Mouse (Mus musculus): ENCODE results near the gene Camta1. TPM values are rescaled to one million over a fixed set of nuclear protein-coding genes. Genes with fewer than 3 reads are reported as not detected.

Camta1 gene
- polyA plus RNA-seq, 1 experiment from 2014 or later, result 86.8 TPM

DNA sequence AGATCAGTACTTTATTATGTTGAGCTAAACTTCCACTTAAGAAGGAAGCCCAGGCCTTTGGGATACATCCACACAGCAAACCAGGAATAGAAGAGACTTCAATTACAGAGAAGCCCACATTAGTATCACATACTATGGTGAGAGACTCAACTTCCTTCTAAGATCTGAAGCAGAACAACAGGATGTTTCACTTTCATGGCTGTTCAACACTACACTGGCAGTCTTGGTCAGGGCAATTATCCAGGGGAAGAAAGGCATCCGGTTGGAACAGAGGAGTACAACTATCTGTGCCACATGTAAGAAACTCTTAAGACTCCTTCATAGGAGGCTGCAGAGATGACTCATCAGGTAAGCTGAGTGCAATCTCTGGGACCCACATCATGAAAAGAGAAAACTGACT is 810.5 kb downstream of the Camta1 start:
- no peak overlapping the region for H3K4me2 ChIP-seq (replicated peaks; ENCODE audit: low read depth, low read length)
- H3K36me3 ChIP-seq (ENCODE audit: control insufficient read depth, insufficient read depth, low read length), result peaks cover 30% of the 10 kb centered on the region
- H3K27ac ChIP-seq (ENCODE audit: low read length), result no peak overlapping the region
- no peak for ATAC-seq (ENCODE audit: insufficient number of reproducible peaks, insufficient read depth, low FRiP score, low read depth)
- H3K4me1 ChIP-seq (ENCODE audit: control insufficient read depth, insufficient read depth, low read length), result no peaks in the 10 kb centered on the region
- H3K9me3 ChIP-seq (ENCODE audit: control insufficient read depth, low read depth, low read length), result no peaks in the 10 kb centered on the region
- no peak overlapping the region for H3K9ac ChIP-seq (replicated peaks; ENCODE audit: low read depth, low read length)
- no peaks in the 10 kb centered on the region for H3K27me3 ChIP-seq (ENCODE audit: control insufficient read depth, insufficient read depth, low read length)
- 87% methylated on average over 1 of the region's 1 CpGs for WGBS
- H3K4me3 ChIP-seq (ENCODE audit: low read depth, low read length), result no peak overlapping the region

DNA sequence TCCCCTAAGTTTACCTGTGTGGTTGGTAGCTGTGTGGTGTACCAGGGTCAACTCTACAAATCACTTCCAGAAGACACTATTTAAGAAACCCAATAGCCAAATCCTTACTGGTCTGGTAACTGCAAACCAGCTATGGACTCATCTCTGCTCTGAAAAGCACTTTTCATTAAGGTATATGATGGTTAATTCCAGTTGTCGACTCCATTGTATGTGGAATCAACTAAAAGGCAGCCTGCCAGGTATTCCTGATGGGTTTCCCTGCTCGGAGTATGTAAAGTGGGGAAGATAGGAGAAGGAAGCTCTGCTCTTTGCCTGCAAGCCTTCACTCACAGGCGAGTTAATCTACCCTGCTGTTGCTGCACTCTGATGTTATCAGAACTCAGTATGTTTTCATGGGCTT is 815.2 kb downstream of the Camta1 start:
- no peaks in the 10 kb centered on the region for H3K27me3 ChIP-seq (ENCODE audit: control insufficient read depth, insufficient read depth, low read length)
- no peak for ATAC-seq (ENCODE audit: insufficient number of reproducible peaks, insufficient read depth, low FRiP score, low read depth)
- H3K9ac ChIP-seq (replicated peaks; ENCODE audit: low read depth, low read length), result no peak overlapping the region
- 85% methylated on average over 3 of the region's 3 CpGs for WGBS
- peaks cover 24% of the 10 kb centered on the region for H3K36me3 ChIP-seq (ENCODE audit: control insufficient read depth, insufficient read depth, low read length)
- no peak overlapping the region for H3K27ac ChIP-seq (ENCODE audit: low read length)
- H3K4me3 ChIP-seq (ENCODE audit: low read depth, low read length), result no peak overlapping the region
- peaks cover 8% of the 10 kb centered on the region; the same call in 1 of the 2 replicates for H3K4me1 ChIP-seq (ENCODE audit: control insufficient read depth, insufficient read depth, low read length)
- H3K9me3 ChIP-seq (ENCODE audit: control insufficient read depth, low read depth, low read length), result no peaks in the 10 kb centered on the region
- H3K4me2 ChIP-seq (replicated peaks; ENCODE audit: low read depth, low read length), result no peak overlapping the region

- Histone ChIP-seq H3K27ac (ENCODE audit: low read length) (no peak overlapping the region), H3K27me3 (ENCODE audit: control insufficient read depth, insufficient read depth, low read length) (no peaks in the 10 kb centered on the region), H3K4me3 (ENCODE audit: low read depth, low read length) (peak overlapping the region; percentile 53), H3K9ac (replicated peaks; ENCODE audit: low read depth, low read length) (no peak overlapping the region), H3K9me3 (ENCODE audit: control insufficient read depth, low read depth, low read length) (no peaks in the 10 kb centered on the region), H3K4me1 (ENCODE audit: control insufficient read depth, insufficient read depth, low read length) (peaks cover 8% of the 10 kb centered on the region; the same call in 1 of the 2 replicates), H3K36me3 (ENCODE audit: control insufficient read depth, insufficient read depth, low read length) (peaks cover 19% of the 10 kb centered on the region), H3K4me2 (replicated peaks; ENCODE audit: low read depth, low read length) (peak overlapping the region; percentile 100)
- WGBS, result 3% methylated on average over 21 of the region's 21 CpGs
- ATAC-seq (ENCODE audit: insufficient number of reproducible peaks, insufficient read depth, low FRiP score, low read depth), result no peak
Observed at GRCm38 (mm10) chr4:151044944-151045570, 816.6 kb downstream of the Camta1 start.

DNA sequence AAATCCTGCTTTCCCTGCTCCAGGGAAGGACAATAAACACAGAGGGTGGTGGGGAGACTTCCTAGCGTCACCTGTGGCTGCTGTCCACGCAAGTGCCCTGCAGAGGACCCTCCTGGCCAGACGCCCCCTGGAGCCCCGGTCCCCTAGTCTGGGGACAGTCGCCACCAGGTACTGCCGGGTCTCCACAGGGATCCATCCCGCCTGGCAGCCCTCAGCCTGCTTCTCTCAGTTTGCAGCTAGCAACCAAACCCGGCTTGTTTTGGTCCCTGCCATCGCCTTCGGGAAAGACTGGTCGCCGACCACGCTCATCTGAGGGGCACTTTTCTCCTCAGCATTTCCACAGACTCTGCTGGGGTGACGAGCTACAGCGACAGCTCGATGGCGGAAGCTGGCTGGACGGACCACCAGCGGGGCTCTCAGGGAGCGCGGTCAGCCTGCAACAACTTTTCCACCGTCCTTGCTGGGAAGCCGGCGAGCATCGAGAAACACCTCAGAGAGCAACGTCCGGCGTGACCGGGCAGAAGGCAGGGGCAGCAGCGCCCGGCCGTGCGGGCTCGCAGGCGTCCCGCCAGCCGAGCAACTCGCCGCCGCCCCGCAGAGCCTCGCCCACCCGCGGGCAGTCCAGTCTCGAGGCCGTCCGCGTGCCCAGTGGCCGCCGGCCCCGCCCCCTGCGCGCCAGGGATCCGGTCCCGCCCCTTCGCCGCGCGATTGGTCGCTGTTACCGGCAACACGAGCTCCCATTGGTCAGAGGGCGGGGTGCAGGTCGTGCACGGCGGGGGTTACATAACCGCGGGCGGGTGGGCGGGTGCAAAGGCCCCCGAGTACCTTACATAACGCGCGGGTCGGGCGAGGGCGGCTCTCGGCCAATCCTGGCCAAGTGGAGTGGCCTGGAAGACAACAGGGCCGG is 817.4 kb downstream of the Camta1 start, which contains the start of gene Per3:
Gene Per3 (minus strand): TSS at position 629 of the 907 bp plus-strand sequence.
- WGBS, result 1% methylated on average over 72 of the region's 79 CpGs
- Histone ChIP-seq H3K27ac (ENCODE audit: low read length) (peak within 1 kb of the TSS; percentile 36), H3K27me3 (ENCODE audit: control insufficient read depth, insufficient read depth, low read length) (no peaks in the 10 kb centered on the region), H3K9me3 (ENCODE audit: control insufficient read depth, low read depth, low read length) (no peaks in the 10 kb centered on the region), H3K9ac (replicated peaks; ENCODE audit: low read depth, low read length) (peak within 1 kb of the TSS; percentile 53), H3K4me1 (ENCODE audit: control insufficient read depth, insufficient read depth, low read length) (peaks cover 8% of the 10 kb centered on the region; the same call in 1 of the 2 replicates), H3K4me3 (ENCODE audit: low read depth, low read length) (peak within 1 kb of the TSS; percentile 53), H3K36me3 (ENCODE audit: control insufficient read depth, insufficient read depth, low read length) (peaks cover 14% of the 10 kb centered on the region), H3K4me2 (replicated peaks; ENCODE audit: low read depth, low read length) (peak within 1 kb of the TSS; percentile 100)
- peak; percentile 98 for ATAC-seq (ENCODE audit: insufficient number of reproducible peaks, insufficient read depth, low FRiP score, low read depth)

GRCm38 (mm10) chr4:151043281-151043680 is 818.4 kb downstream of the Camta1 start:
- Histone ChIP-seq H3K4me1 (ENCODE audit: control insufficient read depth, insufficient read depth, low read length) (peaks cover 8% of the 10 kb centered on the region; the same call in 1 of the 2 replicates), H3K27ac (ENCODE audit: low read length) (no peak overlapping the region), H3K36me3 (ENCODE audit: control insufficient read depth, insufficient read depth, low read length) (peaks cover 3% of the 10 kb centered on the region; the same call in 1 of the 2 replicates), H3K27me3 (ENCODE audit: control insufficient read depth, insufficient read depth, low read length) (no peaks in the 10 kb centered on the region), H3K4me2 (replicated peaks; ENCODE audit: low read depth, low read length) (peak overlapping the region; percentile 100), H3K9ac (replicated peaks; ENCODE audit: low read depth, low read length) (no peak overlapping the region), H3K4me3 (ENCODE audit: low read depth, low read length) (peak overlapping the region; percentile 53), H3K9me3 (ENCODE audit: control insufficient read depth, low read depth, low read length) (no peaks in the 10 kb centered on the region)
- no peak for ATAC-seq (ENCODE audit: insufficient number of reproducible peaks, insufficient read depth, low FRiP score, low read depth)
- WGBS, result 33% methylated on average over 5 of the region's 5 CpGs

- Histone ChIP-seq H3K27me3 (ENCODE audit: control insufficient read depth, insufficient read depth, low read length) (no peaks in the 10 kb centered on the region), H3K9ac (replicated peaks; ENCODE audit: low read depth, low read length) (no peak overlapping the region), H3K4me1 (ENCODE audit: control insufficient read depth, insufficient read depth, low read length) (peaks cover 8% of the 10 kb centered on the region; the same call in 1 of the 2 replicates), H3K4me2 (replicated peaks; ENCODE audit: low read depth, low read length) (no peak overlapping the region), H3K27ac (ENCODE audit: low read length) (no peak overlapping the region), H3K36me3 (ENCODE audit: control insufficient read depth, insufficient read depth, low read length) (no peaks in the 10 kb centered on the region), H3K9me3 (ENCODE audit: control insufficient read depth, low read depth, low read length) (no peaks in the 10 kb centered on the region), H3K4me3 (ENCODE audit: low read depth, low read length) (no peak overlapping the region)
- 83% methylated on average over 5 of the region's 5 CpGs for WGBS
- no peak for ATAC-seq (ENCODE audit: insufficient number of reproducible peaks, insufficient read depth, low FRiP score, low read depth)
Observed at GRCm38 (mm10) chr4:151041506-151041905, 820.2 kb downstream of the Camta1 start.

DNA sequence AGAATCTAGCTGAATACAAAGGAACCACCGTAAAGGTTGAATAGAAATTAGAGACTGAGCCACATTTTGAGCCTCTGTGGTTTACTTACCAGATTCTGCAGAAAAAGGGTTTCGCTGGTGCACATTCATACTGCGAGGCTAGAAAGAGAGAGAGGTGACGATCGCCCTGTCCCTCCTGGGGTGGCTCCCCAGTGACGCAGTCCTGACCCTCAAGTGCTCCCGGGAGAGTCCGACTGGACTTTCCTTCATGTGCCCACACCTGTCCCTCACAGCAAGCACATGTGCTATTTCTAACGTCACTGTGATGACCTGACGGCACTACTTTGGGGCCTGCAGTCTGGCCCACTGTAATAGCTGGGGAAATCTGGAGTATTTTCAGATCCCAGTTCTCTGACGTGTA is 823.9 kb downstream of the Camta1 start:
- no peak overlapping the region for H3K4me3 ChIP-seq (ENCODE audit: low read depth, low read length)
- no peaks in the 10 kb centered on the region for H3K4me1 ChIP-seq (ENCODE audit: control insufficient read depth, insufficient read depth, low read length)
- H3K27me3 ChIP-seq (ENCODE audit: control insufficient read depth, insufficient read depth, low read length), result no peaks in the 10 kb centered on the region
- no peak overlapping the region for H3K9ac ChIP-seq (replicated peaks; ENCODE audit: low read depth, low read length)
- no peaks in the 10 kb centered on the region for H3K36me3 ChIP-seq (ENCODE audit: control insufficient read depth, insufficient read depth, low read length)
- 95% methylated on average over 11 of the region's 11 CpGs for WGBS
- H3K4me2 ChIP-seq (replicated peaks; ENCODE audit: low read depth, low read length), result no peak overlapping the region
- no peaks in the 10 kb centered on the region for H3K9me3 ChIP-seq (ENCODE audit: control insufficient read depth, low read depth, low read length)
- no peak overlapping the region for H3K27ac ChIP-seq (ENCODE audit: low read length)
- no peak for ATAC-seq (ENCODE audit: insufficient number of reproducible peaks, insufficient read depth, low FRiP score, low read depth)

- no peak for ATAC-seq (ENCODE audit: insufficient number of reproducible peaks, insufficient read depth, low FRiP score, low read depth)
- Histone ChIP-seq H3K9me3 (ENCODE audit: control insufficient read depth, low read depth, low read length) (no peaks in the 10 kb centered on the region), H3K4me3 (ENCODE audit: low read depth, low read length) (no peak overlapping the region), H3K27me3 (ENCODE audit: control insufficient read depth, insufficient read depth, low read length) (no peaks in the 10 kb centered on the region), H3K27ac (ENCODE audit: low read length) (no peak overlapping the region), H3K36me3 (ENCODE audit: control insufficient read depth, insufficient read depth, low read length) (no peaks in the 10 kb centered on the region), H3K4me1 (ENCODE audit: control insufficient read depth, insufficient read depth, low read length) (no peaks in the 10 kb centered on the region), H3K9ac (replicated peaks; ENCODE audit: low read depth, low read length) (no peak overlapping the region), H3K4me2 (replicated peaks; ENCODE audit: low read depth, low read length) (no peak overlapping the region)
- WGBS, result 90% methylated on average over 7 of the region's 7 CpGs
Observed at GRCm38 (mm10) chr4:151036521-151036920, 825.2 kb downstream of the Camta1 start.

Measured in stomach, embryonic 14.5 days (tissue).